Mouse (Mus musculus): ENCODE measurements around the gene Rbp7. TPM values are rescaled to one million over a fixed set of nuclear protein-coding genes. Genes with fewer than 3 reads are reported as not detected.

The Rbp7 gene
- total and polyA plus RNA-seq, 3 experiments = not detected

GRCm38 (mm10) chr4:149409759-149410158 lies 45.0 kb downstream of the Rbp7 start:
- DNase-seq (ENCODE audit: extremely low read depth) = no peak

DNA sequence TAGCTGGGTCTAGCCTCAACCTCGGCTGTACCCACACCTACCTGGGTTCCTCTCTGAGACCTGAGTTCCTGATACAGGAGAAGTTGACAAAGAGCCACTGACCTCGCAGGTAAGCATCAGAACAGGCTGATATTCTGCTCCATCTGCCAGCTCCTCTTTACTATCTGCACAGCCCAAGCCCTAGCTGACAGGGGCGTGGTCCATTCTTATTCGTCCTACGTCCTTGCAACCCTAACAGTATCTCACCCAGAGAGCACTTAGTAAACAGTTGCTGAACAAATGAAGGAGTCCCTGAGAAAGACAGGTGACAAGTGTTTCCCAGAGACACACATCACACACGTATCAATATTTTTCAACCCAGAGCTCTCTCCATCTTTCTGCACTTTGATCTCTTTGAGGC lies 46.4 kb downstream of the Rbp7 start:
- in situ Hi-C loops (cut with MboI; ENCODE audit: low pct_ligation_motif_present, low pct_unique_long_range_greater_than_20kb, low sequenced_read_pairs) = no loop called here
- Histone ChIP-seq H3K9ac (ENCODE audit: insufficient read depth, low read depth) (no peak overlapping the region), H3K4me3 (replicated peaks in 1 of 3; ENCODE audit: low read depth in 2 of 3, low read length in 2 of 3, poor library complexity in 1 of 3) (no peak overlapping the region), H3K27me3 (replicated peaks) (no peaks in the 10 kb centered on the region), H3K9me3 (replicated peaks; ENCODE audit: low read length) (no peaks in the 10 kb centered on the region), H3K27ac (ENCODE audit: insufficient read depth, low read depth) (no peak overlapping the region), H3K4me2 (ENCODE audit: insufficient read depth, low read depth, poor library complexity, severe bottlenecking) (no peak overlapping the region), H3K79me2 (replicated peaks; ENCODE audit: control insufficient read depth, extremely low read depth, insufficient read depth, poor library complexity, severe bottlenecking) (peaks cover 14% of the 10 kb centered on the region), H3K36me3 (replicated peaks in 1 of 2; ENCODE audit: control insufficient read depth in 1 of 2, insufficient read depth in 1 of 2, low read length in 1 of 2) (peaks cover 3 to 64% of the 10 kb centered on the region in 2 experiments), H3K4me1 (ENCODE audit: control insufficient read depth in 1 of 2, insufficient read depth in 2 of 2) (peaks cover 26 to 55% of the 10 kb centered on the region in 2 experiments)
- TF ChIP-seq SIN3A (IDR thresholded peaks at IDR 0.05; ENCODE audit: low read length) (no peak), EP300 (IDR thresholded peaks at IDR 0.05; ENCODE audit: low read length) (no peak), RAD21 (IDR thresholded peaks at IDR 0.05; ENCODE audit: low read depth, low read length) (no peak), ZMIZ1 (IDR thresholded peaks at IDR 0.05; ENCODE audit: low read depth, low read length) (no peak)
- dilution Hi-C loops (cut with MboI; ENCODE audit: extremely low pct_ligation_motif_present, extremely low pct_unique_long_range_greater_than_20kb, low sequenced_read_pairs) = no loop called here
- no peak for DNase-seq (ENCODE audit: extremely low read depth)

More at GRCm38 (mm10) chr4:149409759-149410158, 45.0 kb downstream of the Rbp7 start:
- peaks cover 3 to 63% of the 10 kb centered on the region in 2 experiments for H3K36me3 ChIP-seq (replicated peaks in 1 of 2; ENCODE audit: control insufficient read depth in 1 of 2, insufficient read depth in 1 of 2, low read length in 1 of 2)
- H3K9me3 ChIP-seq (replicated peaks; ENCODE audit: low read length) = no peaks in the 10 kb centered on the region
- dilution Hi-C loops (cut with MboI; ENCODE audit: extremely low pct_ligation_motif_present, extremely low pct_unique_long_range_greater_than_20kb, low sequenced_read_pairs) (no loop called here), in situ Hi-C loops (cut with MboI; ENCODE audit: low pct_ligation_motif_present, low pct_unique_long_range_greater_than_20kb, low sequenced_read_pairs) (no loop called here)
- H3K4me2 ChIP-seq (ENCODE audit: insufficient read depth, low read depth, poor library complexity, severe bottlenecking) = no peak overlapping the region
- H3K9ac ChIP-seq (ENCODE audit: insufficient read depth, low read depth) = no peak overlapping the region
- no peak overlapping the region for H3K4me3 ChIP-seq (replicated peaks in 1 of 3; ENCODE audit: low read depth in 2 of 3, low read length in 2 of 3, poor library complexity in 1 of 3)
- peaks cover 15% of the 10 kb centered on the region for H3K79me2 ChIP-seq (replicated peaks; ENCODE audit: control insufficient read depth, extremely low read depth, insufficient read depth, poor library complexity, severe bottlenecking)
- peaks cover 15 to 40% of the 10 kb centered on the region in 2 experiments for H3K4me1 ChIP-seq (ENCODE audit: control insufficient read depth in 1 of 2, insufficient read depth in 2 of 2)
- no peaks in the 10 kb centered on the region for H3K27me3 ChIP-seq (replicated peaks)
- no peak overlapping the region for H3K27ac ChIP-seq (ENCODE audit: insufficient read depth, low read depth)
- TF ChIP-seq IRF4 (IDR thresholded peaks at IDR 0.05; ENCODE audit: low read depth, low read length) (no peak), TCF12 (IDR thresholded peaks at IDR 0.05; ENCODE audit: low read depth, low read length) (no peak), POLR2AphosphoS2 (IDR thresholded peaks at IDR 0.05; ENCODE audit: low read depth, low read length) (no peak), MYC (IDR thresholded peaks at IDR 0.05; ENCODE audit: low read depth, low read length) (no peak), BHLHE40 (IDR thresholded peaks at IDR 0.05; ENCODE audit: low read depth, low read length) (no peak), ZNF384 (IDR thresholded peaks at IDR 0.05; ENCODE audit: low read depth, low read length) (no peak), CTCF (conservative IDR thresholded peaks at IDR 0.05 in 1 of 2, IDR thresholded peaks at IDR 0.05 in 1 of 2; ENCODE audit: low read depth in 2 of 2, low read length in 2 of 2) (no peak), RAD21 (IDR thresholded peaks at IDR 0.05; ENCODE audit: low read depth, low read length) (no peak), KAT2A (IDR thresholded peaks at IDR 0.05; ENCODE audit: insufficient replicate concordance, low read length) (no peak), JUN (IDR thresholded peaks at IDR 0.05; ENCODE audit: insufficient read depth, low read depth, low read length) (no peak), CHD1 (IDR thresholded peaks at IDR 0.05; ENCODE audit: low read depth, low read length) (no peak)

DNA sequence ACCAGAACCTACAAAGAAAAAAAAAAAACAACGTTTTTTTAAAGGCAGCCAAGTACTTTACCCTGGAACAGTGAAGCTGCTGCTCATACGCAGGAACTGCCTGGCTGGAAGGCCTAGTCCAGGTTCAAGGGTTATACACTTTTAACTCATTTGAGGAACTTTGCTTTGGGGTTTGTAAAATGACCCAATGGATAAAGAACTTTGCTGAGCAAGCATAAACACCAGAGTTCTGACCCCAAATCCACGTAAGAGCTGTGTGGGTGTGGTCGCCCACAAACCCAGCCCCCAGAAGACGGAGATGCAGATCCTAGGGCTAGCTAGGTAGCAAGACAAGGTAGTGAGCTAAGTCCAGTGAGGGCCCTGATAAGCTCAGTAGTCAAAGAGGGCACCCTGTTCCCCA lies 47.3 kb downstream of the Rbp7 start:
- Histone ChIP-seq H3K27me3 (replicated peaks) (no peaks in the 10 kb centered on the region), H3K36me3 (replicated peaks in 1 of 2; ENCODE audit: control insufficient read depth in 1 of 2, insufficient read depth in 1 of 2, low read length in 1 of 2) (peaks cover 3 to 59% of the 10 kb centered on the region in 2 experiments), H3K4me2 (ENCODE audit: insufficient read depth, low read depth, poor library complexity, severe bottlenecking) (no peak overlapping the region), H3K9me3 (replicated peaks; ENCODE audit: low read length) (no peaks in the 10 kb centered on the region), H3K27ac (ENCODE audit: insufficient read depth, low read depth) (no peak overlapping the region), H3K79me2 (replicated peaks; ENCODE audit: control insufficient read depth, extremely low read depth, insufficient read depth, poor library complexity, severe bottlenecking) (peaks cover 16% of the 10 kb centered on the region), H3K4me1 (ENCODE audit: control insufficient read depth in 1 of 2, insufficient read depth in 2 of 2) (peaks cover 27 to 58% of the 10 kb centered on the region in 2 experiments), H3K9ac (ENCODE audit: insufficient read depth, low read depth) (no peak overlapping the region), H3K4me3 (replicated peaks in 1 of 3; ENCODE audit: low read depth in 2 of 3, low read length in 2 of 3, poor library complexity in 1 of 3) (no peak overlapping the region)
- dilution Hi-C loops (cut with MboI; ENCODE audit: extremely low pct_ligation_motif_present, extremely low pct_unique_long_range_greater_than_20kb, low sequenced_read_pairs) (no loop called here), in situ Hi-C loops (cut with MboI; ENCODE audit: low pct_ligation_motif_present, low pct_unique_long_range_greater_than_20kb, low sequenced_read_pairs) (no loop called here)
- DNase-seq (ENCODE audit: extremely low read depth) = no peak
- no peak for TF ChIP-seq SIN3A (IDR thresholded peaks at IDR 0.05; ENCODE audit: low read length)
- TF ChIP-seq MAFK (IDR thresholded peaks at IDR 0.05; ENCODE audit: insufficient replicate concordance, low read length) = 0 out of 2 replicates have a peak, but pooled peaks have one; percentile 27

All from CH12.LX (cell line).